Mouse (Mus musculus) small intestine, adult 2 months (tissue): ENCODE data around the gene Golga1.

Source experiments
- CTCF ChIP-seq: fragments of 200-500 bp; IDR thresholded peaks from 2 replicates; pipeline ENCODE4 v1.5.1; 2012; ENCODE audit warnings: low read depth, mild to moderate bottlenecking, control low read depth, inconsistent platforms, low read length, moderate library complexity, mixed read lengths; ENCODE audit not compliant: insufficient replicate concordance, insufficient read length; ENCODE audit errors: extremely low read depth
- POLR2A ChIP-seq: fragments of 200-500 bp; IDR thresholded peaks from 2 replicates; pipeline ENCODE4 v1.6.1; 2012; ENCODE audit warnings: low read depth, mild to moderate bottlenecking, control low read depth, inconsistent platforms, low read length, moderate library complexity

DNA sequence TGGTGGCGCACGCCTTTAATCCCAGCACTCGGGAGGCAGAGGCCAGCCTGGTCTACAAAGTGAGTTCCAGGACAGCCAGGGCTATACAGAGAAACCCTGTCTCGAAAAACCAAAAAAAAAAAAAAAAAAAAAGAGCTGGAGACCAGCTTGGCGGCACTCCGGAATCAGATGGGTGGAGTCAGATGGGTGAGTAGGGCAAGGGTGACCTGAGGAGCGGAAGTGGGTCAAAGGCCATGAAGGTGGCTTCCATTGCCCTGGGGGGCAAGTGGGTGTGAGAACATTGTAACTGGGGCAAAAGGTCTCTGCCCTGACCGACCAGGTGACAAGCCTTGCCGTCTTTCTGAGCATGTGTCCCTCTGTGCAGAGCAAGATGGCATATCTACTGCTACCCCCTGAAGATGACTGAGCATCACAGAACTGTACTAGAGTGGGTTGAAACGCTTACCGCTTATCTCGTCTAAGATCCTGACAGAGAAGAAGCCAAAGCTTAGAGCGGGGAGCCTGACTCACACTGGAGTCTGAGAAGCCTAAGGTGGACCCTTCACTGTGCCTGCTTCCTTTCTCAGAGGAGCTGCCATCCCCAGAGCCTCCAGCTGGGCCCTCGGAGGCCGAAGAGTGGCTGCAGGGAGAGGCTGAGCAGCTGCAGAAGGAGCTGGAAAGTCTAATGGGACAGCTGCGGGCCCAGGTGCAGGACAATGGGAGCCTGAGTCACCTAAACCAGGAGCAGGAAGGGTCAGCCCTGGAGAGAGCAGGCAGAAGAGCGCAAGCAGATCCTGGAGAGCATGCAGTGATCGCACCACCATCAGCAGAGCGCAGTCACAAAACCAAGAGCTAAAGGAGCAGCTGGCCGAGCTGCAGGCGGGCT is 89.2 kb downstream of the Golga1 start:
- TF ChIP-seq CTCF: no peak
- no peak for TF ChIP-seq POLR2A
